Mouse (Mus musculus) liver, embryonic 11.5 days (tissue): Measurements from ENCODE around the gene Ciao2b. TPM values are rescaled to one million over a fixed set of nuclear protein-coding genes. Genes with fewer than 3 reads are reported as not detected.

Source experiments
- ATAC-seq: fragments of 200-750 bp; cut with Nextera tagmentation; replicated peaks from 2 replicates; pipeline ENCODE4 v1.8.0; 2017; ENCODE audit warnings: moderate number of reproducible peaks, mild to moderate bottlenecking, moderate TSS enrichment, moderate library complexity; ENCODE audit not compliant: low FRiP score
- DNase-seq: peaks from one replicate; pipeline ENCODE4 v3.0.0-alpha.2; 2017; ENCODE audit warnings: low spot score
- H3K27ac ChIP-seq: fragments of 300-500 bp; sonication (generic); 2 replicates; pipeline ENCODE4 v1.5.1; 2014; ENCODE audit warnings: mild to moderate bottlenecking, low read depth, low read length, control low read depth
- H3K27me3 ChIP-seq: fragments of 300-500 bp; sonication (generic); replicated peaks from 2 replicates; pipeline ENCODE4 v1.6.1; 2014; ENCODE audit warnings: low read length, mixed read lengths; ENCODE audit not compliant: control insufficient read depth, insufficient read depth
- H3K36me3 ChIP-seq: fragments of 300-500 bp; sonication (generic); 2 replicates; pipeline ENCODE4 v1.6.1; 2014; ENCODE audit warnings: mild to moderate bottlenecking, low read length, moderate library complexity, mixed read lengths; ENCODE audit not compliant: control insufficient read depth, insufficient read depth
- H3K4me1 ChIP-seq: fragments of 300-500 bp; sonication (generic); replicated peaks from 2 replicates; pipeline ENCODE4 v1.6.1; 2014; ENCODE audit warnings: low read length, mixed read lengths; ENCODE audit not compliant: control insufficient read depth, insufficient read depth
- H3K4me2 ChIP-seq: fragments of 300-500 bp; sonication (generic); 2 replicates; pipeline ENCODE4 v1.6.1; 2014; ENCODE audit warnings: mild to moderate bottlenecking, control low read depth, moderate library complexity
- H3K4me3 ChIP-seq: fragments of 300-500 bp; sonication (generic); 2 replicates; pipeline ENCODE4 v1.5.1; 2014; ENCODE audit warnings: low read depth, low read length, control low read depth
- H3K9ac ChIP-seq: fragments of 300-500 bp; sonication (generic); 2 replicates; pipeline ENCODE4 v1.6.1; 2014; ENCODE audit warnings: low read depth, low read length, control low read depth
- H3K9me3 ChIP-seq: fragments of 300-500 bp; sonication (generic); 2 replicates; pipeline ENCODE4 v1.6.1; 2016; ENCODE audit warnings: low read length, inconsistent platforms, mixed read lengths; ENCODE audit not compliant: control insufficient read depth
- WGBS: fragments of 180-500 bp; shearing (Covaris S2); extraction: QIAGEN DNeasy Blood & Tissue Kit; methylation state at CpG from one replicate; pipeline ENCODE4 v1.1.7; 2014; 5-methylcytosine and 5-hydroxymethylcytosine counted together
- polyA plus RNA-seq: library from polyadenylated mRNA; unstranded; fragments of >200 nt; fragmentation: Nextera tagmentation; extraction: Ambion mirVana; gene quantifications from 2 replicates; pipeline ENCODE4 v1.2.1, GENCODE M21; 2014

Ciao2b gene
- polyA plus RNA-seq, 1 experiment from 2014 or later: 94.0 TPM

GRCm38 (mm10) chr8:104638010-104638409 lies 3.8 kb downstream of the Ciao2b start:
- Histone ChIP-seq H3K4me2 (no peak overlapping the region), H3K27ac (no peak overlapping the region), H3K4me1 (peaks cover 10% of the 10 kb centered on the region), H3K27me3 (no peaks in the 10 kb centered on the region), H3K9ac (no peak overlapping the region), H3K36me3 (0 out of 2 replicates have a peak, but pooled peaks cover 6% of the 10 kb centered on the region), H3K4me3 (no peak overlapping the region), H3K9me3 (no peaks in the 10 kb centered on the region)
- DNase-seq: no peak
- WGBS: 82% methylated on average over 6 of the region's 6 CpGs
- ATAC-seq: no peak

GRCm38 (mm10) chr8:104635004-104635710 lies 6.6 kb downstream of the Ciao2b start:
- H3K4me3 ChIP-seq: no peak overlapping the region
- ATAC-seq (no peak), DNase-seq (no peak)
- peaks cover 5% of the 10 kb centered on the region for H3K27me3 ChIP-seq
- no peak overlapping the region for H3K27ac ChIP-seq
- no peak overlapping the region for H3K9ac ChIP-seq
- H3K4me2 ChIP-seq: no peak overlapping the region
- H3K9me3 ChIP-seq: no peaks in the 10 kb centered on the region
- peaks cover 12% of the 10 kb centered on the region for H3K4me1 ChIP-seq
- H3K36me3 ChIP-seq: 0 out of 2 replicates have a peak, but pooled peaks cover 6% of the 10 kb centered on the region
- WGBS: 92% methylated on average over 3 of the region's 3 CpGs

DNA sequence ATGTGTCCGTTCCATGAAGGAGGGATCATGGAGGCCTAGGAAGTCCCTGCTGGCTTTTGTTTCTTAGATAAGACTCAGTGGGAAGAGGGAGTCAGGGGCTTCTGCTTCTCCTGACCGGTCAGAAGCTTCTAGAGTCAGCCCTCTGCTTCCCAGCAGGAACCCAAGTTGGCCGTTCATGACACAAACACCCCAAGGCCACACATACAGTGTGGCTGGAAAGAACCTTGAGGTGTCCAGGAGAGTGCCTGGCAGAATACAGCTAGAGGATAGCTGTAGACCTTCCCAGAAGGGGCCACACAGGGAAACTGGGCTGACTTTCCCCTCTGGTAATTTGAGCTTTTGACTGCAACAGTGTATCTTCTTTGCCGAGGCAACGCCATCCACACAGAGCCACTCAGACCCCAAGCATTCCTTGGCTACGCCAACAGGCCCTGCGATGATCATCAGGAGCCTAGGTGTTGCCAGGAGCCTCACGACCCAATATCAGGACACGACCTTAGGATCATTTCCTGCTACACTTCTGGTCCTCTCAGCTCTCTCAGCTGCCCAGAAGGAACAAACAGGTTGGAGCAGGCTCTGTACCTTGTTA lies 8.5 kb downstream of the Ciao2b start:
- H3K9me3 ChIP-seq: no peaks in the 10 kb centered on the region
- no peak overlapping the region for H3K4me2 ChIP-seq
- H3K27ac ChIP-seq: no peak overlapping the region
- H3K4me1 ChIP-seq: peaks cover 13% of the 10 kb centered on the region; the same call in 1 of the 2 replicates
- no peak for DNase-seq
- peaks cover 5% of the 10 kb centered on the region for H3K27me3 ChIP-seq
- H3K36me3 ChIP-seq: no peaks in the 10 kb centered on the region
- ATAC-seq: no peak
- WGBS: 59% methylated on average over 9 of the region's 9 CpGs
- H3K9ac ChIP-seq: no peak overlapping the region
- no peak overlapping the region for H3K4me3 ChIP-seq

GRCm38 (mm10) chr8:104632486-104632885 lies 9.3 kb downstream of the Ciao2b start:
- WGBS: 67% methylated on average over 6 of the region's 6 CpGs
- Histone ChIP-seq H3K9ac (no peak overlapping the region), H3K4me1 (peaks cover 13% of the 10 kb centered on the region; the same call in 1 of the 2 replicates), H3K4me3 (no peak overlapping the region), H3K36me3 (no peaks in the 10 kb centered on the region), H3K9me3 (no peaks in the 10 kb centered on the region), H3K27me3 (peaks cover 5% of the 10 kb centered on the region), H3K27ac (no peak overlapping the region), H3K4me2 (no peak overlapping the region)
- no peak for ATAC-seq
- DNase-seq: no peak

GRCm38 (mm10) chr8:104631975-104632374 lies 9.8 kb downstream of the Ciao2b start:
- no peak overlapping the region for H3K4me3 ChIP-seq
- peaks cover 5% of the 10 kb centered on the region for H3K27me3 ChIP-seq
- DNase-seq (no peak), ATAC-seq (no peak)
- WGBS: 36% methylated on average over 5 of the region's 5 CpGs
- H3K9ac ChIP-seq: no peak overlapping the region
- H3K4me2 ChIP-seq: no peak overlapping the region
- H3K27ac ChIP-seq: no peak overlapping the region
- no peaks in the 10 kb centered on the region for H3K9me3 ChIP-seq
- peaks cover 13% of the 10 kb centered on the region; the same call in 1 of the 2 replicates for H3K4me1 ChIP-seq
- no peaks in the 10 kb centered on the region for H3K36me3 ChIP-seq

GRCm38 (mm10) chr8:104630981-104631663 lies 10.6 kb downstream of the Ciao2b start, which contains the start of gene Rrad:
Gene Rrad, minus strand, starts transcription at chr8:104631327.
- Histone ChIP-seq H3K27me3 (peaks cover 5% of the 10 kb centered on the region), H3K27ac (no peak within 1 kb of the TSS), H3K9me3 (no peaks in the 10 kb centered on the region), H3K36me3 (no peaks in the 10 kb centered on the region), H3K9ac (no peak within 1 kb of the TSS), H3K4me3 (peak within 1 kb of the TSS; percentile 42), H3K4me1 (peaks cover 13% of the 10 kb centered on the region; the same call in 1 of the 2 replicates), H3K4me2 (peak within 1 kb of the TSS; percentile 63)
- peak; percentile 48 for ATAC-seq
- peak; percentile 44 for DNase-seq
- WGBS: under 1% methylated on average over 21 of the region's 28 CpGs

GRCm38 (mm10) chr8:104630574-104630973 lies 11.2 kb downstream of the Ciao2b start:
- ATAC-seq: peak; percentile 16
- H3K27ac ChIP-seq: no peak overlapping the region
- DNase-seq: peak; percentile 43

GRCm38 (mm10) chr8:104630111-104630479 lies 11.7 kb downstream of the Ciao2b start:
- peaks cover 5% of the 10 kb centered on the region for H3K27me3 ChIP-seq
- DNase-seq (no peak), ATAC-seq (no peak)
- H3K4me3 ChIP-seq: peak overlapping the region; percentile 42
- WGBS: 34% methylated on average over 8 of the region's 8 CpGs
- no peak overlapping the region for H3K9ac ChIP-seq
- H3K4me2 ChIP-seq: peak overlapping the region; percentile 63
- no peak overlapping the region for H3K27ac ChIP-seq
- H3K9me3 ChIP-seq: no peaks in the 10 kb centered on the region
- H3K4me1 ChIP-seq: peaks cover 13% of the 10 kb centered on the region; the same call in 1 of the 2 replicates
- no peaks in the 10 kb centered on the region for H3K36me3 ChIP-seq

More at GRCm38 (mm10) chr8:104630574-104630973, 11.2 kb downstream of the Ciao2b start:
- Histone ChIP-seq H3K4me3 (peak overlapping the region; percentile 42), H3K9ac (no peak overlapping the region), H3K27me3 (peaks cover 5% of the 10 kb centered on the region), H3K4me1 (peaks cover 13% of the 10 kb centered on the region; the same call in 1 of the 2 replicates), H3K4me2 (peak overlapping the region; percentile 63), H3K9me3 (no peaks in the 10 kb centered on the region), H3K36me3 (no peaks in the 10 kb centered on the region)
- 2% methylated on average over 36 of the region's 36 CpGs for WGBS
